Mouse (Mus musculus): ENCODE measurements around the gene Apeh. TPM values are rescaled to one million over a fixed set of nuclear protein-coding genes. Genes with fewer than 3 reads are reported as not detected.

Apeh gene
- polyA plus RNA-seq, 1 experiment from 2014 or later, result 54.3 TPM

DNA sequence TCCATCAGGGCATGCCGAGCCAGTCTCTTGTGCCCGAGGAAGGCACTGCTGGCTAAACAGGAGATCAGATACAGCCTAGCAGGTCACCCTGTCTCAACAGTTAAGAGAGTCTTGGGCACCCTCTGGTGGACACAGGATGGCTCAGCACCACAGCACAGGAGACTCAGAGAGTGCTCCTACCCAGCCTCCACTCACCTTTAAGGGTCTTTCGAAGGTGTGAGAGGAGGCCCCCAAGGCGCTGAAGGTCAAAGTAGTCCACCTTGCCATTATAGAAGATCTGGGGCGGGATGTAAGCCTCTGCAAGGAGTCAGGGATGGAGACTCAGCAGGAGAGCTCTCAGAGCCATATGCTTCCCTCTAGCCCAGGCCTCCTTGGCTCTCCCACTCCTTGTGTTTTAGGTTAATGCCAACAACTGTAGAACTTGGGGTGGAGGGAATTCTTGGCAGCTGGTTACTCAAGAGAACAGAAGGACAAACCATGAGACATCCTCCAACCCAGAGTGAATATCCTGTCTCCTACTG lies 28.9 kb downstream of the Apeh start:
- no peaks in the 10 kb centered on the region for H3K36me3 ChIP-seq (ENCODE audit: control insufficient read depth, insufficient read depth, low read length)
- WGBS, result 54% methylated on average over 5 of the region's 5 CpGs
- H3K4me3 ChIP-seq (ENCODE audit: low read depth, low read length), result no peak overlapping the region
- ATAC-seq (ENCODE audit: low FRiP score), result no peak
- no peaks in the 10 kb centered on the region for H3K27me3 ChIP-seq (ENCODE audit: control insufficient read depth, insufficient read depth, low read length)
- H3K4me1 ChIP-seq (replicated peaks; ENCODE audit: control insufficient read depth, insufficient read depth, low read length), result no peaks in the 10 kb centered on the region
- peak; percentile 74 for DNase-seq (ENCODE audit: low spot score)
- no peaks in the 10 kb centered on the region for H3K9me3 ChIP-seq (ENCODE audit: control insufficient read depth, low read length)
- no peak overlapping the region for H3K27ac ChIP-seq (ENCODE audit: low read depth, low read length)
- no peak overlapping the region for H3K9ac ChIP-seq (ENCODE audit: low read depth, low read length)
- H3K4me2 ChIP-seq (replicated peaks; ENCODE audit: low read depth, low read length), result no peak overlapping the region

DNA sequence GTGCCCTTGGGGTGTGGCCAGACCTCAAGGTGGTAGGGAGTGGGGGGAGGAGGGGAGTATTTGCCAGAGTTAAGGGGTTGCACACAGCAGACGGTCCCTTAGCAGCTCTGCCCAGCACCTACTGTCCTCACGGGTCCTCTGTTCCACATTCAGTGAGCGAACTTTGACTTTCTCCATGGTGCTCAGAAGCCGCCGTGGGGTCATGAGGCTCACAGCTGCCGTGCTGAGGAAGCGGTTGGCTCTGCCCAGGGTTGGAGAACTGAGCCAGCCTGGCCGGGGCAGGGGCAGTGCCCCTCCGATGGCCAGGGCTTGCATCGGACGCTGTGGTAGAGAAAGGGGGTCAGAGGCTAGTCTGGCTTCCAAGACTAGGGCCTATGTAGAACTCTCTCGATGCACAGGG lies 31.0 kb downstream of the Apeh start:
- WGBS, result 90% methylated on average over 12 of the region's 12 CpGs
- Histone ChIP-seq H3K4me2 (replicated peaks; ENCODE audit: low read depth, low read length) (no peak overlapping the region), H3K4me3 (ENCODE audit: low read depth, low read length) (no peak overlapping the region), H3K27me3 (ENCODE audit: control insufficient read depth, insufficient read depth, low read length) (no peaks in the 10 kb centered on the region), H3K9ac (ENCODE audit: low read depth, low read length) (no peak overlapping the region), H3K36me3 (ENCODE audit: control insufficient read depth, insufficient read depth, low read length) (0 out of 2 replicates have a peak, but pooled peaks cover 2% of the 10 kb centered on the region), H3K27ac (ENCODE audit: low read depth, low read length) (no peak overlapping the region), H3K9me3 (ENCODE audit: control insufficient read depth, low read length) (no peaks in the 10 kb centered on the region), H3K4me1 (replicated peaks; ENCODE audit: control insufficient read depth, insufficient read depth, low read length) (no peaks in the 10 kb centered on the region)
- DNase-seq (ENCODE audit: low spot score) (no peak), ATAC-seq (ENCODE audit: low FRiP score) (no peak)

- Histone ChIP-seq H3K4me2 (replicated peaks; ENCODE audit: low read depth, low read length) (no peak overlapping the region), H3K4me3 (ENCODE audit: low read depth, low read length) (no peak overlapping the region), H3K9ac (ENCODE audit: low read depth, low read length) (no peak overlapping the region), H3K27me3 (ENCODE audit: control insufficient read depth, insufficient read depth, low read length) (no peaks in the 10 kb centered on the region), H3K27ac (ENCODE audit: low read depth, low read length) (no peak overlapping the region), H3K36me3 (ENCODE audit: control insufficient read depth, insufficient read depth, low read length) (0 out of 2 replicates have a peak, but pooled peaks cover 2% of the 10 kb centered on the region), H3K9me3 (ENCODE audit: control insufficient read depth, low read length) (no peaks in the 10 kb centered on the region), H3K4me1 (replicated peaks; ENCODE audit: control insufficient read depth, insufficient read depth, low read length) (no peaks in the 10 kb centered on the region)
- 97% methylated on average over 3 of the region's 3 CpGs for WGBS
- ATAC-seq (ENCODE audit: low FRiP score), result no peak
- no peak for DNase-seq (ENCODE audit: low spot score)
These were observed 32.3 kb downstream of the Apeh start for GRCm38 (mm10) chr9:108062142-108062541.

- Histone ChIP-seq H3K27me3 (ENCODE audit: control insufficient read depth, insufficient read depth, low read length) (no peaks in the 10 kb centered on the region), H3K4me3 (ENCODE audit: low read depth, low read length) (no peak overlapping the region), H3K9ac (ENCODE audit: low read depth, low read length) (no peak overlapping the region), H3K36me3 (ENCODE audit: control insufficient read depth, insufficient read depth, low read length) (0 out of 2 replicates have a peak, but pooled peaks cover 2% of the 10 kb centered on the region), H3K4me1 (replicated peaks; ENCODE audit: control insufficient read depth, insufficient read depth, low read length) (no peaks in the 10 kb centered on the region), H3K27ac (ENCODE audit: low read depth, low read length) (no peak overlapping the region), H3K9me3 (ENCODE audit: control insufficient read depth, low read length) (no peaks in the 10 kb centered on the region), H3K4me2 (replicated peaks; ENCODE audit: low read depth, low read length) (no peak overlapping the region)
- ATAC-seq (ENCODE audit: low FRiP score) (no peak), DNase-seq (ENCODE audit: low spot score) (no peak)
- 95% methylated on average over 9 of the region's 9 CpGs for WGBS
These were observed 36.1 kb downstream of the Apeh start for GRCm38 (mm10) chr9:108058291-108058690.

DNA sequence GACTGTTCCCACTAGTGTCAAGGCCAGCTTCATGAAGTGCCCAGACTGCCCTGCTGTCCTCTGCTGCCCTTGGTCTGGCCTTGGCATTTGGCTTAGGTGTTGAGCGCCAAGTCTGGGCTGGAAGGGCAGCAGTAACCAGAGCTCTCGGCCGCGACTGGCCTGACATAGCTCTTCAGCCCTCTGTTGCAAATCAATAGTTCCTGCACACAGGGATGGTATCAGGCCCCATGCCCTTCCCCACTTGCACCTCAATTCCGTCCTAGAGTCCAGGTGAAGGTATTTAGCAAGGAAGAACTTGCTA lies 37.2 kb downstream of the Apeh start:
- Histone ChIP-seq H3K9me3 (ENCODE audit: control insufficient read depth, low read length) (no peaks in the 10 kb centered on the region), H3K9ac (ENCODE audit: low read depth, low read length) (no peak overlapping the region), H3K27me3 (ENCODE audit: control insufficient read depth, insufficient read depth, low read length) (no peaks in the 10 kb centered on the region), H3K36me3 (ENCODE audit: control insufficient read depth, insufficient read depth, low read length) (0 out of 2 replicates have a peak, but pooled peaks cover 2% of the 10 kb centered on the region), H3K4me2 (replicated peaks; ENCODE audit: low read depth, low read length) (no peak overlapping the region), H3K27ac (ENCODE audit: low read depth, low read length) (no peak overlapping the region), H3K4me1 (replicated peaks; ENCODE audit: control insufficient read depth, insufficient read depth, low read length) (peaks cover 2% of the 10 kb centered on the region; the same call in 1 of the 2 replicates), H3K4me3 (ENCODE audit: low read depth, low read length) (no peak overlapping the region)
- WGBS, result 95% methylated on average over 5 of the region's 5 CpGs
- ATAC-seq (ENCODE audit: low FRiP score) (no peak), DNase-seq (ENCODE audit: low spot score) (no peak)

GRCm38 (mm10) chr9:108056361-108057261 lies 37.8 kb downstream of the Apeh start:
- H3K36me3 ChIP-seq (ENCODE audit: control insufficient read depth, insufficient read depth, low read length), result 0 out of 2 replicates have a peak, but pooled peaks cover 2% of the 10 kb centered on the region
- no peak for DNase-seq (ENCODE audit: low spot score)
- WGBS, result 78% methylated on average over 28 of the region's 28 CpGs
- no peak overlapping the region for H3K4me3 ChIP-seq (ENCODE audit: low read depth, low read length)
- no peak overlapping the region for H3K27ac ChIP-seq (ENCODE audit: low read depth, low read length)
- no peaks in the 10 kb centered on the region for H3K9me3 ChIP-seq (ENCODE audit: control insufficient read depth, low read length)
- no peak for ATAC-seq (ENCODE audit: low FRiP score)
- no peaks in the 10 kb centered on the region for H3K27me3 ChIP-seq (ENCODE audit: control insufficient read depth, insufficient read depth, low read length)
- no peak overlapping the region for H3K4me2 ChIP-seq (replicated peaks; ENCODE audit: low read depth, low read length)
- peaks cover 2% of the 10 kb centered on the region; the same call in 1 of the 2 replicates for H3K4me1 ChIP-seq (replicated peaks; ENCODE audit: control insufficient read depth, insufficient read depth, low read length)
- H3K9ac ChIP-seq (ENCODE audit: low read depth, low read length), result no peak overlapping the region

- DNase-seq (ENCODE audit: low spot score), result no peak
- no peak for ATAC-seq (ENCODE audit: low FRiP score)
- no peak overlapping the region for H3K4me3 ChIP-seq (ENCODE audit: low read depth, low read length)
- no peak overlapping the region for H3K9ac ChIP-seq (ENCODE audit: low read depth, low read length)
- H3K36me3 ChIP-seq (ENCODE audit: control insufficient read depth, insufficient read depth, low read length), result 0 out of 2 replicates have a peak, but pooled peaks cover 2% of the 10 kb centered on the region
- WGBS, result 91% methylated on average over 6 of the region's 6 CpGs
- H3K4me2 ChIP-seq (replicated peaks; ENCODE audit: low read depth, low read length), result no peak overlapping the region
- H3K27me3 ChIP-seq (ENCODE audit: control insufficient read depth, insufficient read depth, low read length), result no peaks in the 10 kb centered on the region
- H3K27ac ChIP-seq (ENCODE audit: low read depth, low read length), result no peak overlapping the region
- no peaks in the 10 kb centered on the region for H3K9me3 ChIP-seq (ENCODE audit: control insufficient read depth, low read length)
- peaks cover 2% of the 10 kb centered on the region; the same call in 1 of the 2 replicates for H3K4me1 ChIP-seq (replicated peaks; ENCODE audit: control insufficient read depth, insufficient read depth, low read length)
These were observed 38.7 kb downstream of the Apeh start for GRCm38 (mm10) chr9:108055661-108056237.

GRCm38 (mm10) chr9:108055061-108055460 lies 39.3 kb downstream of the Apeh start:
- Histone ChIP-seq H3K36me3 (ENCODE audit: control insufficient read depth, insufficient read depth, low read length) (0 out of 2 replicates have a peak, but pooled peaks cover 2% of the 10 kb centered on the region), H3K4me2 (replicated peaks; ENCODE audit: low read depth, low read length) (no peak overlapping the region), H3K27ac (ENCODE audit: low read depth, low read length) (no peak overlapping the region), H3K4me1 (replicated peaks; ENCODE audit: control insufficient read depth, insufficient read depth, low read length) (peaks cover 2% of the 10 kb centered on the region; the same call in 1 of the 2 replicates), H3K27me3 (ENCODE audit: control insufficient read depth, insufficient read depth, low read length) (no peaks in the 10 kb centered on the region), H3K4me3 (ENCODE audit: low read depth, low read length) (no peak overlapping the region), H3K9ac (ENCODE audit: low read depth, low read length) (no peak overlapping the region), H3K9me3 (ENCODE audit: control insufficient read depth, low read length) (no peaks in the 10 kb centered on the region)
- ATAC-seq (ENCODE audit: low FRiP score) (no peak), DNase-seq (ENCODE audit: low spot score) (no peak)
- 94% methylated on average over 1 of the region's 1 CpGs for WGBS

All from hindbrain, embryonic 11.5 days (tissue).